In the genomic region with DNA sequence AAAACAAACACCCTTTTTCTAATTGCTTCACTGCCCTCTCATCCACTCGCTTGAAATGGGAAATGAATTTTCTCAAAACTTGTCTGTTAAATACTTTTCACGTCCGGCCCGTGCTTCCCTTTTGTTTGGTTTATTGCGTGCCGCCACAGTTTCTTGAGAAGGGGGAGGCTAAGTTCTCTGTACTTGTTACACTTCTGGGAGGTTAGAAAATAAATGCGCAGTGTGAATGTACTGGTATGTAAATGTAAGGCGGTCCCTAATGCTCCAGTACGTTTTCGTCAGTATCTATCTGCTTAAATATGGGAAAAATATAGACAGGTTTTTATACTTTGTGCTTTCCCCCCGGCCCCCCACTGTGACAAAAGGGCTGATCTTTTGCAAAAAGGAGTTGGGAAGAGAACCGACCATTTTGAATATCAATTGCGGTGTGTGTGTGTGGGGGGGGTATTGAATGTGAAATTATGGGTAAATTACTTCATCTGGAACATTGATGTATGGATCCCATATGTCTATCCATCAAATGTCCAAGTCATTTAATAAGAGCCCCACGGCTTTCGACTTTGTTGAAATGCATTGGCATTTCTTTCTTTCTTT, we compare ENCODE assay signal across 8 mouse cellular contexts. TPM values are rescaled to one million over a fixed set of nuclear protein-coding genes. Genes with fewer than 3 reads are reported as not detected.
A peak's percentile ranks its signal among the peaks of the same experiment; 100 is the strongest.
DNase-seq lines count a peak whose midpoint lies in the region; ATAC-seq and TF ChIP-seq lines count a peak whose summit lies in the region.

No protein-coding gene starts in this region.

- peak overlapping the region; percentile 100 for H3K27ac ChIP-seq in heart, embryonic 12.5 days (ENCODE audit: poor library complexity, severe bottlenecking)
- H3K27ac ChIP-seq in ES-E14 (ENCODE audit: insufficient read depth, low read depth, low read length, poor library complexity, severe bottlenecking) = no peak overlapping the region; the same call in 1 of the 2 replicates
- H3K27ac ChIP-seq in forebrain, embryonic 14.5 days (ENCODE audit: low read depth, low read length) = peak overlapping the region; percentile 97; the same call in 1 of the 2 replicates
- peak overlapping the region; percentile 81 for H3K27ac ChIP-seq in liver, embryonic 14.5 days
- H3K27ac ChIP-seq in stomach, embryonic 16.5 days (ENCODE audit: low read length) = peak overlapping the region; percentile 100

- 4% methylated on average over 15 of the region's 15 CpGs for WGBS in heart, embryonic 12.5 days
- 1% methylated on average over 15 of the region's 15 CpGs for WGBS in forebrain, embryonic 14.5 days
- 4% methylated on average over 15 of the region's 15 CpGs for WGBS in liver, embryonic 14.5 days (ENCODE audit: insufficient replicate concordance)
- 2% methylated on average over 15 of the region's 15 CpGs for WGBS in stomach, embryonic 16.5 days

- TF ChIP-seq EP300 in liver, embryonic 14.5 days (IDR thresholded peaks at IDR 0.05; ENCODE audit: low read depth) = no peak

- in situ Hi-C loops in ES-E14 (cut with MboI; ENCODE audit: low sequenced_read_pairs in 2 of 2, unreplicated experiment in 2 of 2) = no loop called here

- no peaks in the 10 kb centered on the region for H3K9me3 ChIP-seq in heart, embryonic 12.5 days (replicated peaks)
- H3K9me3 ChIP-seq in ES-E14 (ENCODE audit: control insufficient read depth, insufficient read depth, low read depth, low read length) = no peaks in the 10 kb centered on the region
- H3K9me3 ChIP-seq in forebrain, embryonic 14.5 days (replicated peaks; ENCODE audit: control insufficient read depth, low read length) = no peaks in the 10 kb centered on the region
- H3K9me3 ChIP-seq in liver, embryonic 14.5 days (ENCODE audit: control insufficient read depth, low read length) = no peaks in the 10 kb centered on the region
- no peaks in the 10 kb centered on the region for H3K9me3 ChIP-seq in stomach, embryonic 16.5 days (replicated peaks; ENCODE audit: control insufficient read depth, low read length)

- no peaks in the 10 kb centered on the region for H3K27me3 ChIP-seq in heart, embryonic 12.5 days (replicated peaks)
- no peaks in the 10 kb centered on the region for H3K27me3 ChIP-seq in forebrain, embryonic 14.5 days (replicated peaks; ENCODE audit: control insufficient read depth, insufficient read depth, low read length)
- H3K27me3 ChIP-seq in liver, embryonic 14.5 days (ENCODE audit: control insufficient read depth, insufficient read depth, low read length) = no peaks in the 10 kb centered on the region
- no peaks in the 10 kb centered on the region for H3K27me3 ChIP-seq in stomach, embryonic 16.5 days (ENCODE audit: control insufficient read depth, insufficient read depth, low read length)

- peak overlapping the region; percentile 96 for H3K4me3 ChIP-seq in heart, embryonic 12.5 days
- H3K4me3 ChIP-seq in ES-E14 (ENCODE audit: insufficient read depth in 1 of 2, low read depth in 1 of 2, low read length in 2 of 2, poor library complexity in 1 of 2, severe bottlenecking in 1 of 2) = peak overlapping the region; percentile 91 to 96
- H3K4me3 ChIP-seq in forebrain, embryonic 14.5 days (ENCODE audit: low read depth, low read length) = peak overlapping the region; percentile 89
- H3K4me3 ChIP-seq in liver, embryonic 14.5 days (ENCODE audit: insufficient read depth in 1 of 2, low read depth in 2 of 2, low read length in 2 of 2) = peak overlapping the region; percentile 78 to 88
- peak overlapping the region; percentile 77 for H3K4me3 ChIP-seq in stomach, embryonic 16.5 days (replicated peaks; ENCODE audit: low read length)

- H3K4me2 ChIP-seq in heart, embryonic 12.5 days = peak overlapping the region; percentile 73
- H3K4me2 ChIP-seq in forebrain, embryonic 14.5 days (ENCODE audit: low read length) = peak overlapping the region; percentile 77
- H3K4me2 ChIP-seq in liver, embryonic 14.5 days (ENCODE audit: low read depth) = peak overlapping the region; percentile 92
- H3K4me2 ChIP-seq in stomach, embryonic 16.5 days (ENCODE audit: low read depth, low read length) = peak overlapping the region; percentile 87

- H3K4me1 ChIP-seq in heart, embryonic 12.5 days (replicated peaks) = peaks cover 19% of the 10 kb centered on the region
- peaks cover 6 to 8% of the 10 kb centered on the region in 2 experiments for H3K4me1 ChIP-seq in ES-E14 (ENCODE audit: control insufficient read depth in 2 of 2, insufficient read depth in 2 of 2, low read length in 2 of 2, poor library complexity in 1 of 2)
- H3K4me1 ChIP-seq in forebrain, embryonic 14.5 days (ENCODE audit: control insufficient read depth, insufficient read depth, low read length) = peaks cover 24% of the 10 kb centered on the region
- peaks cover 16 to 19% of the 10 kb centered on the region in 2 experiments for H3K4me1 ChIP-seq in liver, embryonic 14.5 days (replicated peaks; ENCODE audit: control insufficient read depth in 2 of 2, insufficient read depth in 2 of 2, low read length in 1 of 2)
- peaks cover 25% of the 10 kb centered on the region for H3K4me1 ChIP-seq in stomach, embryonic 16.5 days (ENCODE audit: control insufficient read depth, insufficient read depth, low read length)

- DNase-seq in heart, postnatal 4 days = no peak
- no peak for DNase-seq in ES-E14 (ENCODE audit: low read depth, low spot score)
- peak; percentile 41 for DNase-seq in forebrain, embryonic 14.5 days (ENCODE audit: low spot score)
- DNase-seq in liver, embryonic 14.5 days (ENCODE audit: low read depth in 3 of 3, low spot score in 3 of 3) = peak in 2 of 3 experiments; percentile 9 to 31
- DNase-seq in layer of hippocampus, postnatal 36 days = no peak
- no peak for DNase-seq in left cerebral cortex, adult 18-20 months (ENCODE audit: low spot score in 2 of 2)

- H3K36me3 ChIP-seq in heart, embryonic 12.5 days = no peaks in the 10 kb centered on the region
- H3K36me3 ChIP-seq in ES-E14 (ENCODE audit: control insufficient read depth, insufficient read depth, low read length, poor library complexity, severe bottlenecking) = peaks cover 1% of the 10 kb centered on the region
- no peaks in the 10 kb centered on the region for H3K36me3 ChIP-seq in forebrain, embryonic 14.5 days (ENCODE audit: control insufficient read depth, insufficient read depth, low read length)
- no peaks in the 10 kb centered on the region for H3K36me3 ChIP-seq in liver, embryonic 14.5 days (replicated peaks; ENCODE audit: control insufficient read depth, insufficient read depth, low read depth)
- H3K36me3 ChIP-seq in stomach, embryonic 16.5 days (ENCODE audit: control insufficient read depth, insufficient read depth, low read length) = no peaks in the 10 kb centered on the region

- no peak for TF ChIP-seq CTCF in liver, embryonic 14.5 days (IDR thresholded peaks at IDR 0.05; ENCODE audit: low read depth)

- peak overlapping the region; percentile 98 for H3K9ac ChIP-seq in heart, embryonic 12.5 days
- H3K9ac ChIP-seq in ES-E14 (ENCODE audit: insufficient read depth, low read depth, low read length, poor library complexity, severe bottlenecking) = peak overlapping the region; percentile 99; the same call in 1 of the 2 replicates
- H3K9ac ChIP-seq in forebrain, embryonic 14.5 days (ENCODE audit: low read length) = peak overlapping the region; percentile 96
- peak overlapping the region; percentile 81 for H3K9ac ChIP-seq in liver, embryonic 14.5 days (replicated peaks)
- H3K9ac ChIP-seq in stomach, embryonic 16.5 days (ENCODE audit: low read length) = peak overlapping the region; percentile 99

- ATAC-seq in heart, embryonic 12.5 days (ENCODE audit: insufficient number of reproducible peaks, low FRiP score) = no peak
- no peak for ATAC-seq in forebrain, embryonic 14.5 days
- ATAC-seq in liver, embryonic 14.5 days (ENCODE audit: insufficient read depth) = no peak
- no peak for ATAC-seq in stomach, embryonic 16.5 days (ENCODE audit: insufficient read depth, low FRiP score)

TF ChIP-seq in ES-E14, 5 proteins besides CTCF, POLR2A, EP300 and RAD21:
- no peak for TF ChIP-seq ZNF384 (IDR thresholded peaks at IDR 0.05; ENCODE audit: low read depth, low read length)
- TF ChIP-seq CHD2 (IDR thresholded peaks at IDR 0.05; ENCODE audit: low read depth, low read length) = no peak

RNA-seq across cellular contexts. Expression of gene Gdi2, which starts 1.2 kb away (rescaled TPM):
- polyA plus RNA-seq in heart, embryonic 12.5 days (2016; fragmentation: Nextera tagmentation; extraction: Ambion mirVana) = 333 and 345 TPM in 2 replicates
- total RNA-seq in heart, postnatal 4 days (2021) = 100 to 1,000 TPM; 314 to 323 TPM
- total RNA-seq in ES-E14 (2012; rRNA removed) = 210 and 359 TPM in 2 replicates
- 501 and 516 TPM in 2 replicates for polyA plus RNA-seq in forebrain, embryonic 14.5 days (2014; fragmentation: Nextera tagmentation; extraction: Ambion mirVana)
- 41.5 and 57.2 TPM in 2 replicates for polyA plus RNA-seq in liver, embryonic 14.5 days (2012; rRNA removed)
- 162 and 174 TPM in 2 replicates for polyA plus RNA-seq in liver, embryonic 14.5 days (2014; fragmentation: Nextera tagmentation; extraction: Ambion mirVana)
- 399 and 432 TPM in 2 replicates for polyA plus RNA-seq in stomach, embryonic 16.5 days (2015; fragmentation: Nextera tagmentation; extraction: Ambion mirVana)
- 100 to 1,000 TPM; 285 to 292 TPM for total RNA-seq in layer of hippocampus, postnatal 36 days (2021)
- total RNA-seq in left cerebral cortex, adult 18-20 months (2021) = 100 to 1,000 TPM; 313 to 314 TPM

Comparison
In these comparisons a context has a peak if more than half of its experiments do, and no peak if none do; other contexts are left out.
1. DNase-seq: peak in forebrain, embryonic 14.5 days (single experiment) and liver, embryonic 14.5 days (2 of 3); none in heart, postnatal 4 days (single experiment), ES-E14 (single experiment), layer of hippocampus, postnatal 36 days (0 of 2) and left cerebral cortex, adult 18-20 months (0 of 2).
2. Peak in every context shown above with its lines, with median percentiles within 50 percentile points of each other: H3K4me2 ChIP-seq, H3K4me3 ChIP-seq and H3K9ac ChIP-seq.